Mouse (Mus musculus) layer of hippocampus, postnatal 10 days (tissue): ENCODE data around the gene Zfp526. TPM values are rescaled to one million over a fixed set of nuclear protein-coding genes. Genes with fewer than 3 reads are reported as not detected.

Source experiments
- microRNA-seq, 2 experiments: library from miRNA; unstranded; fragments of <30 nt; microRNA quantifications; one replicate each; pipeline ENCODE4 v1.2.0; 2021
- total RNA-seq, 2 experiments: library from RNA; stranded (reverse); gene quantifications; 2 replicates each; pipeline ENCODE4 v1.2.3; 2021

The Zfp526 gene
- total RNA-seq, 2 experiments from 2014 or later: 7.2 to 8.4 TPM

Small RNA genes within 50 kb of the gene (microRNA-seq; reads per million reads assigned to microRNA genes)
- gene Mir7048: 0 to 0.20 reads per million in 2 experiments

Other genes starting within 250 kb of the Zfp526 start
- 100 to 1,000 TPM; 247 to 271 TPM for gene Rabac1, start 248.7 kb upstream of the Zfp526 start, total RNA-seq
- gene Atp1a3, start 215.5 kb upstream of the Zfp526 start, total RNA-seq: 1,000 to 10,000 TPM; 1,908 to 2,310 TPM
- 100 to 1,000 TPM; 236 to 252 TPM for gene Grik5, start 149.1 kb upstream of the Zfp526 start, total RNA-seq
- 10 to 100 TPM; 21.4 to 23.2 TPM for gene Zfp574, start 148.9 kb upstream of the Zfp526 start, total RNA-seq
- 10 to 100 TPM; 10.1 to 11.3 TPM for gene Pou2f2, start 41.7 kb upstream of the Zfp526 start, total RNA-seq
- 10 to 100 TPM; 22.2 to 26.3 TPM for gene Dedd2, start 810 bp upstream of the Zfp526 start, total RNA-seq
- gene Gsk3a, start 16.4 kb downstream of the Zfp526 start, total RNA-seq: 100 to 1,000 TPM; 162 to 187 TPM
- gene Erf, start 29.3 kb downstream of the Zfp526 start, total RNA-seq: 10 to 100 TPM; 38.1 to 39.5 TPM
- 100 to 1,000 TPM; 234 to 267 TPM for gene Cic, start 46.3 kb downstream of the Zfp526 start, total RNA-seq
- gene Pafah1b3, start 76.6 kb downstream of the Zfp526 start, total RNA-seq: 10 to 100 TPM; 63.0 to 67.6 TPM
- gene Prr19, start 80.0 kb downstream of the Zfp526 start, total RNA-seq: under 1 TPM; 0.27 to 0.30 TPM
- gene Tmem145, start 84.7 kb downstream of the Zfp526 start, total RNA-seq: 10 to 100 TPM; 66.4 to 70.3 TPM
- 10 to 100 TPM; 79.7 to 87.1 TPM for gene Megf8, start 95.7 kb downstream of the Zfp526 start, total RNA-seq
- not detected for gene Cnfn, start 148.3 kb downstream of the Zfp526 start, total RNA-seq
- gene Lipe, start 177.3 kb downstream of the Zfp526 start, total RNA-seq: 1 to 10 TPM; 5.5 to 6.8 TPM
- not detected for gene Cxcl17, start 191.5 kb downstream of the Zfp526 start, total RNA-seq